Mouse (Mus musculus) midbrain, embryonic 14.5 days (tissue): ENCODE measurements around the gene Robo2. TPM values are rescaled to one million over a fixed set of nuclear protein-coding genes. Genes with fewer than 3 reads are reported as not detected.
A peak's percentile ranks its signal among the peaks of the same experiment; 100 is the strongest.
"Not testable (repeated sequence)": the region's sequence is repeated elsewhere in the genome, so short reads cannot be mapped to it uniquely, and the experiment has no call there.

ENCODE experiments used
- ATAC-seq: fragments of 200-750 bp; cut with Nextera tagmentation; 2 replicates; pipeline ENCODE4 v1.8.0; 2017; ENCODE audit warnings: moderate number of reproducible peaks, moderate library complexity; ENCODE audit not compliant: low FRiP score, low TSS enrichment
- DNase-seq: peaks from one replicate; pipeline ENCODE4 v3.0.0-alpha.2; 2015
- H3K27ac ChIP-seq: fragments of 300-500 bp; sonication (generic); replicated peaks from 2 replicates; pipeline ENCODE4 v1.5.1; 2014; ENCODE audit warnings: mild to moderate bottlenecking, low read depth, low read length, moderate library complexity
- H3K27me3 ChIP-seq: fragments of 300-500 bp; sonication (generic); 2 replicates; pipeline ENCODE4 v1.6.1; 2014; ENCODE audit warnings: low read length, control low read depth, mixed read lengths; ENCODE audit not compliant: control insufficient read depth, insufficient read depth
- H3K36me3 ChIP-seq: fragments of 300-500 bp; sonication (generic); 2 replicates; pipeline ENCODE4 v1.6.1; 2014; ENCODE audit warnings: low read length, control low read depth; ENCODE audit not compliant: control insufficient read depth, insufficient read depth
- H3K4me1 ChIP-seq: fragments of 300-500 bp; sonication (generic); 2 replicates; pipeline ENCODE4 v1.6.1; 2014; ENCODE audit warnings: mild to moderate bottlenecking, antibody characterized with exemption, low read length, control low read depth; ENCODE audit not compliant: control insufficient read depth, insufficient read depth
- H3K4me2 ChIP-seq: fragments of 300-500 bp; sonication (generic); 2 replicates; pipeline ENCODE4 v1.6.1; 2014; ENCODE audit warnings: mild to moderate bottlenecking, low read length, moderate library complexity
- H3K4me3 ChIP-seq: fragments of 300-500 bp; sonication (generic); replicated peaks from 2 replicates; pipeline ENCODE4 v1.5.1; 2014; ENCODE audit warnings: low read depth, low read length
- H3K9ac ChIP-seq: fragments of 300-500 bp; sonication (generic); replicated peaks from 2 replicates; pipeline ENCODE4 v1.6.1; 2014; ENCODE audit warnings: mild to moderate bottlenecking, low read length, moderate library complexity
- H3K9me3 ChIP-seq: fragments of 300-500 bp; sonication (generic); 2 replicates; pipeline ENCODE4 v1.6.1; 2016; ENCODE audit warnings: low read length, control low read depth, mixed read lengths; ENCODE audit not compliant: control insufficient read depth
- WGBS: fragments of 180-500 bp; shearing (Covaris S2); extraction: QIAGEN DNeasy Blood & Tissue Kit; methylation state at CpG from one replicate; pipeline ENCODE4 v1.1.7; 2014; 5-methylcytosine and 5-hydroxymethylcytosine counted together
- polyA plus RNA-seq: library from polyadenylated mRNA; unstranded; fragments of >200 nt; fragmentation: Nextera tagmentation; extraction: Ambion mirVana; gene quantifications from 2 replicates; pipeline ENCODE4 v1.2.1, GENCODE M21; 2014

Robo2 gene
- polyA plus RNA-seq, 1 experiment from 2014 or later, result 123 TPM

DNA sequence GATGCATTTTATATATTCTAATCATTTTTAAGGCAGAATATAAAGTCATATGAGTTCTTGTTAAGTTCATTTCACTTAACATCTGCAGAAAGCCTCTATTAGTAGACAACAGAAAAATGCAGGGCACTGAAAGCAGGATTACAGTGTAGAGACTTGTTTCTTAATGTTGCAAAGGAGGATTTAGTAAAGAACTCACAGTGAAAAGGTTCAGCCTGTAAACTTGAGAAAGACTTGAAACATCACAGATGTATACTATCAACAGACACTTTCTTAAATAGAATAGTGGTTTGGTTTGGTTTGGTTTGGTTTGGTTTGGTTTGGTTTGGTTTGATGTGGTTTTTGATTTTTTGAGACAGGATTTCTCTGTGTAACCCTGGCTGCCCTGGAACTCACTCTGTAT lies 349.7 kb downstream of the Robo2 start:
- no peak overlapping the region for H3K4me3 ChIP-seq
- H3K36me3 ChIP-seq, result no peaks in the 10 kb centered on the region
- ATAC-seq (no peak), DNase-seq (no peak)
- no peak overlapping the region for H3K27ac ChIP-seq
- no peaks in the 10 kb centered on the region for H3K9me3 ChIP-seq
- H3K4me2 ChIP-seq, result no peak overlapping the region
- no peak overlapping the region for H3K9ac ChIP-seq
- H3K4me1 ChIP-seq, result no peaks in the 10 kb centered on the region
- H3K27me3 ChIP-seq, result no peaks in the 10 kb centered on the region

DNA sequence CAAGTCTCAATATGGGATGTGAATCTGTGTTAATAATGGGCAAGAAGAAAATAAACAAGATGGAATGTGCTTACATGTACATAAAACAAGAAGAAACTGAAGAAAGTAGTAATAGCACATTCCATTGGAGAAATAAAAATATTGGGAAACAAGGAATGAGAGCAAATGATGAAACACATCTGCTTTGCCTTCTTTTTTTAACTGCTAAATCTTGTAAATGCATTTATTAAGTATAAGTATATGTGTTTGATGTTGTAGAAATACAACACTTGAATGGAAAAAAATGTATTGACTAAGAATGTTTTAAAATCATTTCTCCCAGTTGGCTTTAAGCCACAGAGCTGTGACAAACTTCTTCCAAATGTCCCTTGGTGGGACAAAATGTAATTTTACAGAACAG lies 350.1 kb downstream of the Robo2 start:
- H3K9ac ChIP-seq, result no peak overlapping the region
- no peak overlapping the region for H3K4me3 ChIP-seq
- DNase-seq, result no peak
- H3K27ac ChIP-seq, result no peak overlapping the region
- no peaks in the 10 kb centered on the region for H3K27me3 ChIP-seq
- ATAC-seq, result no peak
- H3K4me2 ChIP-seq, result no peak overlapping the region
- H3K9me3 ChIP-seq, result no peaks in the 10 kb centered on the region
- no peaks in the 10 kb centered on the region for H3K36me3 ChIP-seq
- no peaks in the 10 kb centered on the region for H3K4me1 ChIP-seq

DNA sequence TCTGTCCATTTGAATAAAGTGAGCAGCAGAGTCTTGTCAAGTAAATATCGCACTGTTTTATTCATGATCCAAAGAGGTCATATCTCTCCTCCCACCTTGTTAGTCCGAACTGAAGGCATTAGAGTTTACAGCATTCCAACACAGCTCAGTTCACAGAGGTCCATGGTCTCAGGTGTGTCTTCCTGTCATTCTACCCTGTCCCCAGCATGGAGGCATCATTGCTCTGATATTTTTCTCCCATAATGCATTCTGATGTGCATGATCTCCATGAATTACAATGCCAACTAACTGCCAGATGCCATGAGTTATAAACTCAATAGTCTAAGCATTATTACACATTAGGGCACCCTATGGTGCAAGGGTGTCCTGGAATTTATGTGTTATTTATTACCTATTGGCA lies 354.7 kb downstream of the Robo2 start:
- Histone ChIP-seq H3K9ac (no peak overlapping the region), H3K4me1 (peaks cover 3% of the 10 kb centered on the region; the same call in 1 of the 2 replicates), H3K4me2 (no peak overlapping the region), H3K9me3 (no peaks in the 10 kb centered on the region), H3K36me3 (no peaks in the 10 kb centered on the region), H3K27me3 (no peaks in the 10 kb centered on the region), H3K4me3 (no peak overlapping the region), H3K27ac (no peak overlapping the region)
- ATAC-seq (no peak), DNase-seq (no peak)
- WGBS, result 90% methylated on average over 2 of the region's 2 CpGs

DNA sequence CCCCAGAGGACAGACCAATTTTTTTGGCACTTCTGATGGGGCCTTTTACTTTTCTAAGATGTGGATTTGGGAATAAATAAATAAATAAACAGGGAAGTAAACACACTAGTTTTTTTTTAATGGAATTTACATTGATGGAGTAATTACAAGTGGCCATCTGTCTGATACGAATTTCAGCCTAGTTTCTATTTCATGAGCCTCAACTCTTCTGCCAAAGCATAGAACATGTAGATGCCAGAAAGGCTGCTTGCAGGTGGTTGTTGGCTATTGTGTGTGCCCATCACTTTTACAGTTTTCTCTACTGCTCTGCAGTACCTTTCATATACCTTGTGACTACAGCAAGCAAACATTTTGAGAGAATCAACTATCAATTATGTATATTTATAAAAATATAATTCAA lies 355.4 kb downstream of the Robo2 start:
- DNase-seq (no peak), ATAC-seq (no peak)
- H3K36me3 ChIP-seq, result no peaks in the 10 kb centered on the region
- no peak overlapping the region for H3K4me3 ChIP-seq
- H3K27me3 ChIP-seq, result no peaks in the 10 kb centered on the region
- H3K27ac ChIP-seq, result no peak overlapping the region
- no peak overlapping the region for H3K4me2 ChIP-seq
- no peak overlapping the region for H3K9ac ChIP-seq
- H3K9me3 ChIP-seq, result no peaks in the 10 kb centered on the region
- peaks cover 3% of the 10 kb centered on the region; the same call in 1 of the 2 replicates for H3K4me1 ChIP-seq
- WGBS, result 84% methylated on average over 1 of the region's 1 CpGs

DNA sequence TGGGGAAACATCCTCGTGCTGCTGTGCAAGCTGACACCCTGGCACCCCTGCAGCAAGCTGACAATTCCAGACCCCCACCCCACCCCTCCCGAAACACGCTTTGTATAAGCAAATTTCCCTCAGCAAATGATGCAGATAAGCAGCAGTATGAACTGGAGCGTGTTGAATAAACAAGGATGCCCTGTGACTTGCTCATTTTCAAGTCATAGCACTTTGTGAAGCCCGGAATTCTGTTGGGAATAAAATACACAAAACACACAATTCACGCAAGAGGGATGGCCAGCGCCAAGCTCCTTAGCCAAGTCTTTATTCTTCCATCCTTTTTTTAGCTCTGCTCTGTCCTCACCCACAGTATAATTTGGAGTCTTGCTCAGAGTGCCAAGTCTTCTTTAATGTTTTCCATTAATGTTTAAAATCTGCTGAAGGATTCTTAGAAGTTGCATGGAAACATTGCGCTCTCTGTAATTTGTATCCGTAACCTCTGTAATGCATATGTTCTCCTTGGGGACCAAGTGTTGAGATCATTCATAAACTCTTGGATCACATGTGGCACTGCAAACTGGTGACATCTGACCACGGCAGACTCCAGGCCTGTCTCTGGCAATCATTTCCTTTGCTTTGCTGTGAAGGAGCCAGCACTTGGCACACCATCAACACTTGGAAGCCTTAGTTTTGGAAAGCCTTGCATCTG lies 356.4 kb downstream of the Robo2 start:
- H3K4me1 ChIP-seq, result peaks cover 3% of the 10 kb centered on the region; the same call in 1 of the 2 replicates
- no peaks in the 10 kb centered on the region for H3K27me3 ChIP-seq
- peak; percentile 50 for DNase-seq
- no peak; the same call in 1 of the 2 replicates for ATAC-seq
- 69% methylated on average over 10 of the region's 10 CpGs for WGBS
- no peaks in the 10 kb centered on the region for H3K36me3 ChIP-seq
- H3K9ac ChIP-seq, result no peak overlapping the region
- H3K9me3 ChIP-seq, result no peaks in the 10 kb centered on the region
- no peak overlapping the region for H3K4me3 ChIP-seq
- no peak overlapping the region; the same call in 1 of the 2 replicates for H3K27ac ChIP-seq
- H3K4me2 ChIP-seq, result no peak overlapping the region

DNA sequence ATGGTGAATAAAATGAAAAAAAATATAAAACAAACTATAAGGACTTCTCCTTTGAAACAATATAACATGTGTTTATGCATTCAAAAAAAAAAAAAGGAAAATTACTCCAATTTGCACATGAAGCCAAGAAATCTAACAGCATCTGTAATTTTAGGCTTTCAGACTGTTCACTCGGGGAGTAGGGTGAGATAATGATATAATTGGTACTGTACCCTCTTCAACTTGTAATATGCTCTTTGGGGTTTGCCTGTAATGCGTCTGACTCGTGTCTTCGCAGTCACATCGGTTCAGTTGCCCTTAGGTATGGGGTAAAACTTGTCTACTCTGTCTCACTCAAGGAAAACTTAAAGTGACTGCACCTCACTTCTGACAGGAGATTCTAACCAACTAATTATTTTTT lies 362.2 kb downstream of the Robo2 start:
- Histone ChIP-seq H3K9ac (no peak overlapping the region), H3K36me3 (no peaks in the 10 kb centered on the region), H3K27me3 (no peaks in the 10 kb centered on the region), H3K4me3 (no peak overlapping the region), H3K27ac (no peak overlapping the region), H3K4me1 (no peaks in the 10 kb centered on the region), H3K4me2 (no peak overlapping the region), H3K9me3 (no peaks in the 10 kb centered on the region)
- 69% methylated on average over 5 of the region's 5 CpGs for WGBS
- DNase-seq (no peak), ATAC-seq (no peak)

DNA sequence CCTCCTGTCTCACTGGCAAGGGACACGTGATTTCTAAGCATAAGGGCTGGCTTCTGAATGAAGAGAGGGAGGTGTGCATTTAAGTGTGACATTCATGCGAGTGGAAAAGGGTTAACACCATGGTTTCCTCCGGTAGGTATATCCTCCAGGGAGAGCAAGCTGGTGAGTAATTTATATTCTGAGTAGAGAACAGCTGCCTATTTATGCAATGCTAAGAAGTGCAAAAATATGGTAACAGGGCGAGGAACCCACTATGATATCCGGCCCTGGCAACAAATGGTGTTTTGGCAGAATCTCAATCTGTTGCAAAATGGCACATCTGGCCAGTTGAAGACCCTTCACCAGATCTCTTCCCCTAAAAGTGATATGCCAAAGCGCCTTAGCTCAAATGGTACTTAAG lies 362.6 kb downstream of the Robo2 start:
- H3K27me3 ChIP-seq, result no peaks in the 10 kb centered on the region
- no peaks in the 10 kb centered on the region for H3K36me3 ChIP-seq
- ATAC-seq (no peak), DNase-seq (no peak)
- no peaks in the 10 kb centered on the region for H3K9me3 ChIP-seq
- H3K4me1 ChIP-seq, result no peaks in the 10 kb centered on the region
- H3K27ac ChIP-seq, result no peak overlapping the region
- no peak overlapping the region for H3K4me2 ChIP-seq
- WGBS, result 56% methylated on average over 6 of the region's 6 CpGs
- H3K4me3 ChIP-seq, result no peak overlapping the region
- no peak overlapping the region for H3K9ac ChIP-seq

DNA sequence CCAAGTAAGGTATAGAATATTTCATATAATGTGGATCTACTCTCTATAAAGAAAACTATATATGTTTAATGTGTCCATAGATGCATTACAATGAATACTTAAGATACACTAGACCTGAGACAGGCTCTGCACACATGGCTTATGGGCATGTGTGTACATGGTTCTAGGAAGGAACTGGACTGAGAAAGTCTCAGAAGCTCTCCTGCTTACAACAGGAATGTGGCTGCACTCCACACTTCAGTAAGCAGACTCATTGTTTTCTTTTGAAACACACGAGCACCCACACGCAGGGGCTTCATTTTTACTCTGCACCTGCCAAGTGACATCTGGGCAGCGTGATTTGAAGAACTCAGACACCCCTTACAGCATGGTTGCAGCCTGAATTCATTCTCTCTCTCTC lies 364.4 kb downstream of the Robo2 start:
- Histone ChIP-seq H3K36me3 (no peaks in the 10 kb centered on the region), H3K4me1 (no peaks in the 10 kb centered on the region), H3K4me2 (no peak overlapping the region), H3K9ac (no peak overlapping the region), H3K27ac (no peak overlapping the region), H3K27me3 (no peaks in the 10 kb centered on the region), H3K4me3 (no peak overlapping the region), H3K9me3 (no peaks in the 10 kb centered on the region)
- 12% methylated on average over 3 of the region's 3 CpGs for WGBS
- ATAC-seq (no peak), DNase-seq (no peak)

DNA sequence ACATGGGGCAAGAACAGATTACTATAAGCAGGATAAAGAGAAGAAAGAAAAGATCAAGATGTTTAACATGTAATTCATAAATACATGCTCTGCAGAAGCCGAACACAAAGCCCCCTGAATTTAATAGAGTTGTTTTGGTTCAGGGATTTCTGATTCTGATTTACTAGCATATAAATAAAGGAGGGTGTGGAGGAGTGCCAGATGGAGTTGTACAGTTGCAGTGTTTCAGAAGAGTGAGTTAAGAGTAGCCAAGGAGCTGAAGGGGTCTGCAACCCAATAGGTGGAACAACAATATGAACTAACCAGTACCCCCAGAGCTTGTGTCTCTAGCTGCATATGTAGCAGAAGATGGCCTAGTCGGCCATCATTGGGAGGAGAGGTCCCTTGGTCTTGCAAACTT lies 370.8 kb downstream of the Robo2 start:
- not testable (repeated sequence) for H3K36me3 ChIP-seq, H3K27ac ChIP-seq, H3K9ac ChIP-seq, H3K4me1 ChIP-seq, H3K9me3 ChIP-seq, H3K4me3 ChIP-seq, H3K4me2 ChIP-seq, H3K27me3 ChIP-seq, ATAC-seq, DNase-seq
- WGBS, result 55% methylated on average over 1 of the region's 2 CpGs
